8 mouse cellular contexts compared by ENCODE assay signal in genomic region chr15:84668938-84669747, GRCm38 (mm10). TPM values are rescaled to one million over a fixed set of nuclear protein-coding genes. Genes with fewer than 3 reads are reported as not detected.
DNase-seq lines count a peak whose midpoint lies in the region; ATAC-seq lines count a peak whose summit lies in the region.

Gene Prr5 (plus strand): TSS chr15:84669620.

- no peaks in the 10 kb centered on the region for H3K9me3 ChIP-seq in lung, embryonic 16.5 days (ENCODE audit: control insufficient read depth, low read length)
- no peaks in the 10 kb centered on the region for H3K9me3 ChIP-seq in neural tube, embryonic 12.5 days

- no peak within 1 kb of the TSS for H3K9ac ChIP-seq in lung, embryonic 16.5 days (ENCODE audit: low read length)
- H3K9ac ChIP-seq in neural tube, embryonic 12.5 days, result no peak within 1 kb of the TSS

- no peak for ATAC-seq in lung, embryonic 16.5 days (ENCODE audit: low read depth)
- ATAC-seq in neural tube, embryonic 12.5 days (ENCODE audit: low FRiP score, low read depth), result no peak

- no peak within 1 kb of the TSS for H3K4me2 ChIP-seq in lung, embryonic 16.5 days (ENCODE audit: low read depth, low read length)
- no peak within 1 kb of the TSS for H3K4me2 ChIP-seq in neural tube, embryonic 12.5 days (replicated peaks)

- WGBS in lung, embryonic 16.5 days, result 60% methylated on average over 14 of the region's 14 CpGs
- 80% methylated on average over 14 of the region's 14 CpGs for WGBS in neural tube, embryonic 12.5 days

- no peak within 1 kb of the TSS for H3K27ac ChIP-seq in lung, embryonic 16.5 days (ENCODE audit: low read length)
- no peak within 1 kb of the TSS for H3K27ac ChIP-seq in neural tube, embryonic 12.5 days

- peaks cover under 1% of the 10 kb centered on the region; the same call in 1 of the 2 replicates for H3K27me3 ChIP-seq in lung, embryonic 16.5 days (ENCODE audit: control insufficient read depth, insufficient read depth, low read depth, low read length)
- H3K27me3 ChIP-seq in neural tube, embryonic 12.5 days (replicated peaks), result peaks cover 10% of the 10 kb centered on the region

- H3K4me3 ChIP-seq in lung, embryonic 16.5 days (ENCODE audit: low read length), result no peak within 1 kb of the TSS
- no peak within 1 kb of the TSS for H3K4me3 ChIP-seq in neural tube, embryonic 12.5 days

- H3K36me3 ChIP-seq in lung, embryonic 16.5 days (ENCODE audit: control insufficient read depth, insufficient read depth, low read length), result no peaks in the 10 kb centered on the region
- H3K36me3 ChIP-seq in neural tube, embryonic 12.5 days, result no peaks in the 10 kb centered on the region

- no peak for DNase-seq in adrenal gland, postnatal 4 days (ENCODE audit: low spot score in 2 of 2)
- no peak for DNase-seq in adrenal gland, adult (ENCODE audit: inconsistent age in 2 of 2, low spot score in 1 of 2)
- DNase-seq in lung, postnatal 25 days (ENCODE audit: low spot score), result no peak
- peak; percentile 50 to 65 for DNase-seq in kidney, postnatal 4 days
- no peak for DNase-seq in frontal cortex, adult 2 months (ENCODE audit: extremely low spot score in 1 of 2, low spot score in 1 of 2)
- no peak for DNase-seq in adrenal gland, adult 8-10 months

- H3K4me1 ChIP-seq in lung, embryonic 16.5 days (replicated peaks; ENCODE audit: control insufficient read depth, insufficient read depth, low read length), result peaks cover 3% of the 10 kb centered on the region; the same call in 1 of the 2 replicates
- H3K4me1 ChIP-seq in neural tube, embryonic 12.5 days, result peaks cover 28% of the 10 kb centered on the region

RNA-seq across cellular contexts. Expression of gene Prr5, which starts in this region (rescaled TPM):
- total RNA-seq in adrenal gland, postnatal 4 days (2021), result 10 to 100 TPM; 15.3 to 17.6 TPM
- polyA plus RNA-seq in lung, embryonic 16.5 days (2015; fragmentation: Nextera tagmentation; extraction: Ambion mirVana), result 18.1 and 18.3 TPM in 2 replicates
- polyA plus RNA-seq in neural tube, embryonic 12.5 days (2016; fragmentation: Nextera tagmentation; extraction: Ambion mirVana), result 21.0 and 21.4 TPM in 2 replicates
- polyA plus RNA-seq in frontal cortex, adult 2 months (2012; rRNA removed), result 7.6 and 10.2 TPM in 2 replicates
- 1 to 10 TPM; 4.8 to 8.3 (median 6.0) TPM for total RNA-seq in adrenal gland, adult 8-10 months (2022)

Comparison
In these comparisons a context has a peak if more than half of its experiments do, and no peak if none do; other contexts are left out.
1. DNase-seq: peak in kidney, postnatal 4 days (2 of 2); none in adrenal gland, postnatal 4 days (0 of 2), adrenal gland, adult (0 of 2), lung, postnatal 25 days (single experiment), frontal cortex, adult 2 months (0 of 2) and adrenal gland, adult 8-10 months (single experiment).